Comparison of ENCODE assay signal across 14 mouse cellular contexts in genomic region chr2:49869044-49869443, GRCm38 (mm10).
A peak's percentile ranks its signal among the peaks of the same experiment; 100 is the strongest.
DNase-seq lines count a peak whose midpoint lies in the region; ATAC-seq lines count a peak whose summit lies in the region.
"Had no signal": no experiment of that assay in that cellular context is flagged by ENCODE, and none has a peak within 500 bp of the region (broad histone marks: within the 10 kb centered on the region; RNA-seq: fewer than 3 reads in every experiment).

No protein-coding gene starts in this region.

- DNase-seq in hindbrain, embryonic 11.5 days (ENCODE audit: low spot score) = no peak
- DNase-seq in adipocyte (ENCODE audit: low spot score) = peak; percentile 18
- peak; percentile 30 to 48 for DNase-seq in layer of hippocampus, postnatal 36 days
- DNase-seq in heart, adult 9 months (ENCODE audit: low spot score in 2 of 2) = no peak
- DNase-seq in ovary, postnatal 10 days (ENCODE audit: low spot score) = no peak
- DNase-seq: adrenal gland, postnatal 25 days; kidney, postnatal 14 days; lung, postnatal 10 days had no signal

- no peaks in the 10 kb centered on the region for H3K36me3 ChIP-seq in hindbrain, embryonic 15.5 days
- H3K36me3 ChIP-seq in hindbrain, embryonic 11.5 days (ENCODE audit: control insufficient read depth, insufficient read depth, low read length) = no peaks in the 10 kb centered on the region
- no peaks in the 10 kb centered on the region for H3K36me3 ChIP-seq in forebrain, embryonic 16.5 days (ENCODE audit: control insufficient read depth, insufficient read depth)
- no peaks in the 10 kb centered on the region for H3K36me3 ChIP-seq in intestine, embryonic 15.5 days
- H3K36me3 ChIP-seq: heart, embryonic 10.5 days; limb, embryonic 15.5 days had no signal

- ATAC-seq in hindbrain, embryonic 15.5 days (ENCODE audit: low FRiP score, low read depth) = peak; percentile 59; the same call in 1 of the 2 replicates
- no peak for ATAC-seq in hindbrain, embryonic 11.5 days (ENCODE audit: low FRiP score)
- ATAC-seq in forebrain, embryonic 16.5 days = peak; percentile 86
- no peak for ATAC-seq in intestine, embryonic 15.5 days

- no peaks in the 10 kb centered on the region for H3K27me3 ChIP-seq in hindbrain, embryonic 15.5 days
- H3K27me3 ChIP-seq in hindbrain, embryonic 11.5 days (ENCODE audit: control insufficient read depth, insufficient read depth, low read length) = no peaks in the 10 kb centered on the region
- no peaks in the 10 kb centered on the region for H3K27me3 ChIP-seq in forebrain, embryonic 16.5 days (replicated peaks; ENCODE audit: control insufficient read depth, insufficient read depth, low read length)
- no peaks in the 10 kb centered on the region for H3K27me3 ChIP-seq in intestine, embryonic 15.5 days (replicated peaks)
- H3K27me3 ChIP-seq: limb, embryonic 15.5 days had no signal

- no peak overlapping the region for H3K4me2 ChIP-seq in hindbrain, embryonic 15.5 days
- no peak overlapping the region for H3K4me2 ChIP-seq in hindbrain, embryonic 11.5 days (replicated peaks; ENCODE audit: low read depth, low read length)
- no peak overlapping the region for H3K4me2 ChIP-seq in forebrain, embryonic 16.5 days (ENCODE audit: low read length)
- H3K4me2 ChIP-seq in intestine, embryonic 15.5 days (replicated peaks) = no peak overlapping the region
- H3K4me2 ChIP-seq: hindbrain, embryonic 14.5 days; limb, embryonic 15.5 days had no signal

- H3K27ac ChIP-seq in hindbrain, embryonic 15.5 days (replicated peaks) = no peak overlapping the region
- H3K27ac ChIP-seq in hindbrain, embryonic 11.5 days (ENCODE audit: low read depth, low read length) = no peak overlapping the region
- H3K27ac ChIP-seq in forebrain, embryonic 16.5 days (ENCODE audit: low read length) = peak overlapping the region; percentile 58
- H3K27ac ChIP-seq in intestine, embryonic 15.5 days = no peak overlapping the region
- H3K27ac ChIP-seq: heart, embryonic 10.5 days; hindbrain, embryonic 14.5 days; limb, embryonic 15.5 days had no signal

- no peaks in the 10 kb centered on the region for H3K9me3 ChIP-seq in hindbrain, embryonic 15.5 days
- H3K9me3 ChIP-seq in hindbrain, embryonic 11.5 days (ENCODE audit: control insufficient read depth, low read length) = no peaks in the 10 kb centered on the region
- H3K9me3 ChIP-seq in forebrain, embryonic 16.5 days (ENCODE audit: control insufficient read depth, low read length) = no peaks in the 10 kb centered on the region
- H3K9me3 ChIP-seq in intestine, embryonic 15.5 days = no peaks in the 10 kb centered on the region
- H3K9me3 ChIP-seq: heart, embryonic 10.5 days; limb, embryonic 15.5 days had no signal

- H3K4me3 ChIP-seq in hindbrain, embryonic 15.5 days = no peak overlapping the region
- no peak overlapping the region for H3K4me3 ChIP-seq in hindbrain, embryonic 11.5 days (ENCODE audit: low read depth, low read length)
- no peak overlapping the region for H3K4me3 ChIP-seq in forebrain, embryonic 16.5 days (replicated peaks; ENCODE audit: low read length)
- no peak overlapping the region for H3K4me3 ChIP-seq in intestine, embryonic 15.5 days (replicated peaks)
- H3K4me3 ChIP-seq: heart, embryonic 10.5 days; limb, embryonic 15.5 days had no signal

- H3K4me1 ChIP-seq in hindbrain, embryonic 15.5 days (replicated peaks) = no peaks in the 10 kb centered on the region
- no peaks in the 10 kb centered on the region for H3K4me1 ChIP-seq in hindbrain, embryonic 11.5 days (replicated peaks; ENCODE audit: control insufficient read depth, insufficient read depth, low read length)
- H3K4me1 ChIP-seq in forebrain, embryonic 16.5 days (replicated peaks; ENCODE audit: control insufficient read depth, insufficient read depth, low read length) = peaks cover 10% of the 10 kb centered on the region
- H3K4me1 ChIP-seq in intestine, embryonic 15.5 days (replicated peaks) = no peaks in the 10 kb centered on the region
- H3K4me1 ChIP-seq: heart, embryonic 10.5 days; limb, embryonic 15.5 days had no signal

- H3K9ac ChIP-seq in hindbrain, embryonic 15.5 days = no peak overlapping the region
- no peak overlapping the region for H3K9ac ChIP-seq in hindbrain, embryonic 11.5 days (ENCODE audit: low read depth, low read length)
- H3K9ac ChIP-seq in forebrain, embryonic 16.5 days (replicated peaks; ENCODE audit: low read depth, low read length) = no peak overlapping the region
- no peak overlapping the region for H3K9ac ChIP-seq in intestine, embryonic 15.5 days
- H3K9ac ChIP-seq: hindbrain, embryonic 14.5 days; limb, embryonic 15.5 days had no signal

- WGBS in hindbrain, embryonic 15.5 days = 62% methylated on average over 7 of the region's 7 CpGs
- 81% methylated on average over 7 of the region's 7 CpGs for WGBS in hindbrain, embryonic 11.5 days
- 20% methylated on average over 7 of the region's 7 CpGs for WGBS in forebrain, embryonic 16.5 days
- 92% methylated on average over 7 of the region's 7 CpGs for WGBS in intestine, embryonic 15.5 days

Comparison
In these comparisons a context has a peak if more than half of its experiments do, and no peak if none do; other contexts are left out.
1. ATAC-seq: peak in hindbrain, embryonic 15.5 days (single experiment) and forebrain, embryonic 16.5 days (single experiment); none in hindbrain, embryonic 11.5 days (single experiment) and intestine, embryonic 15.5 days (single experiment).
2. DNase-seq: peak in adipocyte (single experiment) and layer of hippocampus, postnatal 36 days (2 of 2); none in hindbrain, embryonic 11.5 days (single experiment), heart, adult 9 months (0 of 2) and ovary, postnatal 10 days (single experiment).